Mouse (Mus musculus): ENCODE measurements around the gene Zbtb18.

- TF ChIP-seq POLR2A (IDR thresholded peaks at IDR 0.05; ENCODE audit: low read depth, low read length) = no peak
- TF ChIP-seq CTCF (IDR thresholded peaks at IDR 0.05; ENCODE audit: borderline replicate concordance, insufficient read depth, low read length) = no peak
Observed at GRCm38 (mm10) chr1:177494306-177494705, 52.2 kb downstream of the Zbtb18 start.

Measured in embryonic fibroblast, embryonic 13.5 days (primary cell).